In genomic region chr1:177195224-177195623, GRCm38 (mm10) we compare ENCODE assay signal across 10 mouse cellular contexts.
DNase-seq lines count a peak whose midpoint lies in the region; ATAC-seq and TF ChIP-seq lines count a peak whose summit lies in the region.
"Had no signal": no experiment of that assay in that cellular context is flagged by ENCODE, and none has a peak within 500 bp of the region (broad histone marks: within the 10 kb centered on the region; RNA-seq: fewer than 3 reads in every experiment).

No protein-coding gene starts in this region.

- no peak overlapping the region for H3K4me3 ChIP-seq in intestine, postnatal 0 days (ENCODE audit: low read depth, low read length)
- no peak overlapping the region for H3K4me3 ChIP-seq in intestine, embryonic 16.5 days (ENCODE audit: low read length)
- no peak overlapping the region for H3K4me3 ChIP-seq in forebrain, embryonic 12.5 days (replicated peaks)
- H3K4me3 ChIP-seq: midbrain, embryonic 12.5 days had no signal

- peak; percentile 51 for TF ChIP-seq CTCF in intestine, postnatal 0 days (IDR thresholded peaks at IDR 0.05; ENCODE audit: low read depth)

- no peak overlapping the region for H3K9ac ChIP-seq in intestine, postnatal 0 days (ENCODE audit: low read depth, low read length)
- H3K9ac ChIP-seq in intestine, embryonic 16.5 days (ENCODE audit: low read depth, low read length) = no peak overlapping the region
- no peak overlapping the region for H3K9ac ChIP-seq in forebrain, embryonic 12.5 days
- H3K9ac ChIP-seq: liver, embryonic 14.5 days; midbrain, embryonic 12.5 days had no signal

- ATAC-seq in CD4-positive, CD25-positive, alpha-beta regulatory T cell, adult 4 months = no peak
- no peak for ATAC-seq in intestine, postnatal 0 days
- no peak for ATAC-seq in intestine, embryonic 16.5 days
- no peak for ATAC-seq in forebrain, embryonic 12.5 days (ENCODE audit: low FRiP score)

- H3K27me3 ChIP-seq in intestine, postnatal 0 days (replicated peaks; ENCODE audit: control insufficient read depth, insufficient read depth, low read length) = no peaks in the 10 kb centered on the region
- no peaks in the 10 kb centered on the region for H3K27me3 ChIP-seq in intestine, embryonic 16.5 days (replicated peaks; ENCODE audit: control insufficient read depth, insufficient read depth, low read length)
- H3K27me3 ChIP-seq in forebrain, embryonic 12.5 days = no peaks in the 10 kb centered on the region
- H3K27me3 ChIP-seq: midbrain, embryonic 12.5 days had no signal

- no peaks in the 10 kb centered on the region for H3K36me3 ChIP-seq in intestine, postnatal 0 days (ENCODE audit: control insufficient read depth, insufficient read depth)
- no peaks in the 10 kb centered on the region for H3K36me3 ChIP-seq in intestine, embryonic 16.5 days (ENCODE audit: control insufficient read depth, insufficient read depth, low read length)
- no peaks in the 10 kb centered on the region for H3K36me3 ChIP-seq in forebrain, embryonic 12.5 days (replicated peaks)
- H3K36me3 ChIP-seq: midbrain, embryonic 12.5 days had no signal

- H3K4me1 ChIP-seq in intestine, postnatal 0 days (replicated peaks; ENCODE audit: control insufficient read depth, insufficient read depth, low read length) = no peaks in the 10 kb centered on the region
- no peaks in the 10 kb centered on the region for H3K4me1 ChIP-seq in intestine, embryonic 16.5 days (ENCODE audit: control insufficient read depth, insufficient read depth, low read length)
- H3K4me1 ChIP-seq in forebrain, embryonic 12.5 days = peaks cover 18% of the 10 kb centered on the region

- no peaks in the 10 kb centered on the region for H3K9me3 ChIP-seq in intestine, postnatal 0 days (ENCODE audit: control insufficient read depth)
- H3K9me3 ChIP-seq in intestine, embryonic 16.5 days (ENCODE audit: control insufficient read depth, low read length) = no peaks in the 10 kb centered on the region
- H3K9me3 ChIP-seq in forebrain, embryonic 12.5 days = no peaks in the 10 kb centered on the region
- H3K9me3 ChIP-seq: midbrain, embryonic 12.5 days had no signal

- DNase-seq in CD4-positive, CD25-positive, alpha-beta regulatory T cell, adult 2 months (ENCODE audit: low read depth, low spot score) = peak; percentile 21
- peak; percentile 11 for DNase-seq in thymus, postnatal 4 days
- DNase-seq in thymus, postnatal 14 days = no peak
- DNase-seq in adrenal gland, postnatal 25 days = no peak

- no peak overlapping the region for H3K4me2 ChIP-seq in intestine, postnatal 0 days (replicated peaks; ENCODE audit: low read depth)
- no peak overlapping the region for H3K4me2 ChIP-seq in intestine, embryonic 16.5 days (ENCODE audit: low read depth, low read length)
- no peak overlapping the region for H3K4me2 ChIP-seq in forebrain, embryonic 12.5 days
- H3K4me2 ChIP-seq: midbrain, embryonic 12.5 days had no signal

- H3K27ac ChIP-seq in intestine, postnatal 0 days (ENCODE audit: low read depth, low read length) = no peak overlapping the region
- H3K27ac ChIP-seq in intestine, embryonic 16.5 days (ENCODE audit: low read length) = no peak overlapping the region
- no peak overlapping the region for H3K27ac ChIP-seq in forebrain, embryonic 12.5 days
- H3K27ac ChIP-seq: liver, embryonic 14.5 days; midbrain, embryonic 12.5 days had no signal

Comparison
In these comparisons a context has a peak if more than half of its experiments do, and no peak if none do; other contexts are left out.
1. DNase-seq: peak in CD4-positive, CD25-positive, alpha-beta regulatory T cell, adult 2 months (single experiment) and thymus, postnatal 4 days (single experiment); none in thymus, postnatal 14 days (single experiment) and adrenal gland, postnatal 25 days (single experiment).